Mouse (Mus musculus) cerebellum, adult 8-10 months (tissue): ENCODE results near the gene Cplx3.

Experiments used
- DNase-seq: peaks from one replicate; pipeline ENCODE4 v3.0.0; 2022

The Cplx3 gene

GRCm38 (mm10) chr9:57606139-57606851 is at the start of gene Cplx3:
Gene Cplx3, minus strand, starts transcription at chr9:57606281.
- no peak for DNase-seq

- peak; percentile 95 for DNase-seq
These were observed 49.7 kb upstream of the Cplx3 start for GRCm38 (mm10) chr9:57655749-57656148.

- DNase-seq, result no peak
These were observed 48.9 kb upstream of the Cplx3 start for GRCm38 (mm10) chr9:57654966-57655365.

GRCm38 (mm10) chr9:57653283-57653682 is 47.2 kb upstream of the Cplx3 start, which contains the start of gene Csk:
Gene Csk, minus strand, starts transcription at chr9:57653631.
- no peak for DNase-seq

GRCm38 (mm10) chr9:57652855-57653254 is 46.8 kb upstream of the Cplx3 start:
- DNase-seq, result no peak

- no peak for DNase-seq
These were observed 46.3 kb upstream of the Cplx3 start for GRCm38 (mm10) chr9:57652351-57652750.

- no peak for DNase-seq
These were observed 44.8 kb upstream of the Cplx3 start for GRCm38 (mm10) chr9:57650786-57651311.

- DNase-seq, result no peak
These were observed 44.2 kb upstream of the Cplx3 start for GRCm38 (mm10) chr9:57650130-57650785.

GRCm38 (mm10) chr9:57647286-57648108 is 41.4 kb upstream of the Cplx3 start:
- no peak for DNase-seq

- no peak for DNase-seq
These were observed 40.5 kb upstream of the Cplx3 start for GRCm38 (mm10) chr9:57646551-57647103.

- DNase-seq, result peak; percentile 91
These were observed 39.1 kb upstream of the Cplx3 start for GRCm38 (mm10) chr9:57644944-57645893.

GRCm38 (mm10) chr9:57644442-57644943 is 38.4 kb upstream of the Cplx3 start:
- DNase-seq, result no peak

- DNase-seq, result no peak
These were observed 37.7 kb upstream of the Cplx3 start for GRCm38 (mm10) chr9:57643856-57644180.

- DNase-seq, result no peak
These were observed 37.2 kb upstream of the Cplx3 start for GRCm38 (mm10) chr9:57643169-57643855.

- no peak for DNase-seq
These were observed 35.9 kb upstream of the Cplx3 start for GRCm38 (mm10) chr9:57641775-57642550.

- DNase-seq, result no peak
These were observed 34.9 kb upstream of the Cplx3 start for GRCm38 (mm10) chr9:57641022-57641421.

GRCm38 (mm10) chr9:57640384-57640783 is 34.3 kb upstream of the Cplx3 start:
- DNase-seq, result no peak

GRCm38 (mm10) chr9:57639661-57640328 is 33.7 kb upstream of the Cplx3 start:
- no peak for DNase-seq

- no peak for DNase-seq
These were observed 32.8 kb upstream of the Cplx3 start for GRCm38 (mm10) chr9:57638651-57639459.
